8 mouse cellular contexts compared by ENCODE assay signal in genomic region chr15:87566040-87566929, GRCm38 (mm10). TPM values are rescaled to one million over a fixed set of nuclear protein-coding genes. Genes with fewer than 3 reads are reported as not detected.
DNase-seq lines count a peak whose midpoint lies in the region; ATAC-seq lines count a peak whose summit lies in the region.

No protein-coding gene starts in this region.

- H3K4me1 ChIP-seq in forebrain, embryonic 15.5 days, result peaks cover 33% of the 10 kb centered on the region

- no peaks in the 10 kb centered on the region for H3K36me3 ChIP-seq in forebrain, embryonic 15.5 days

- ATAC-seq in forebrain, embryonic 15.5 days (replicated peaks), result peak; percentile 95

- DNase-seq in right cerebral cortex, adult 18-20 months, result peak; percentile 52
- DNase-seq in right cerebral cortex, adult 2 months (ENCODE audit: low spot score in 2 of 2), result no peak
- peak; percentile 56 for DNase-seq in left cerebral cortex, postnatal 14 days (ENCODE audit: low spot score in 2 of 2)
- DNase-seq in right cerebral cortex, postnatal 4 days, result peak; percentile 47
- no peak for DNase-seq in thymus, postnatal 10 days (ENCODE audit: low spot score in 2 of 2)
- no peak for DNase-seq in heart, postnatal 36 days
- DNase-seq in testis, postnatal 10 days (ENCODE audit: low spot score), result no peak

- intact Hi-C loops in left cerebral cortex, postnatal 14 days (cut with DNase I), result no loop called here
- intact Hi-C loops in heart, postnatal 36 days (cut with DNase I), result no loop called here

- no peak overlapping the region for H3K4me3 ChIP-seq in forebrain, embryonic 15.5 days

- H3K27me3 ChIP-seq in forebrain, embryonic 15.5 days, result no peaks in the 10 kb centered on the region

- WGBS in forebrain, embryonic 15.5 days, result 27% methylated on average over 11 of the region's 11 CpGs

- H3K27ac ChIP-seq in forebrain, embryonic 15.5 days (replicated peaks), result peak overlapping the region; percentile 44

- no peak overlapping the region for H3K4me2 ChIP-seq in forebrain, embryonic 15.5 days (replicated peaks)

- H3K9me3 ChIP-seq in forebrain, embryonic 15.5 days, result no peaks in the 10 kb centered on the region

- no peak overlapping the region for H3K9ac ChIP-seq in forebrain, embryonic 15.5 days (replicated peaks)

RNA-seq across cellular contexts. Expression of gene Fam19a5, which starts 22.2 kb away (rescaled TPM):
- 17.6 and 18.0 TPM in 2 replicates for polyA plus RNA-seq in forebrain, embryonic 15.5 days (2015; fragmentation: Nextera tagmentation; extraction: Ambion mirVana)
- 100 to 1,000 TPM; 103 to 106 TPM for total RNA-seq in left cerebral cortex, postnatal 14 days (2021)
- total RNA-seq in heart, postnatal 36 days (2021), result 1 to 10 TPM; 2.6 to 3.8 TPM

Comparison
In these comparisons a context has a peak if more than half of its experiments do, and no peak if none do; other contexts are left out.
1. DNase-seq: peak in right cerebral cortex, adult 18-20 months (single experiment), left cerebral cortex, postnatal 14 days (2 of 2) and right cerebral cortex, postnatal 4 days (single experiment); none in right cerebral cortex, adult 2 months (0 of 2), thymus, postnatal 10 days (0 of 2), heart, postnatal 36 days (0 of 2) and testis, postnatal 10 days (single experiment).
2. RNA of gene Fam19a5, which starts 22.2 kb away (total RNA-seq): 103 to 106 TPM in left cerebral cortex, postnatal 14 days; 2.6 to 3.8 TPM in heart, postnatal 36 days; every median in the first group is over 10 times any median in the second.